Mouse (Mus musculus) frontal cortex, postnatal 14 days (tissue): ENCODE measurements around the gene Map1b.

Experiments used
- DNase-seq, 2 experiments: peaks; one replicate each; pipeline ENCODE4 v3.0.0; 2022; ENCODE audit warnings: low spot score in 2 of 2

Map1b gene

DNA sequence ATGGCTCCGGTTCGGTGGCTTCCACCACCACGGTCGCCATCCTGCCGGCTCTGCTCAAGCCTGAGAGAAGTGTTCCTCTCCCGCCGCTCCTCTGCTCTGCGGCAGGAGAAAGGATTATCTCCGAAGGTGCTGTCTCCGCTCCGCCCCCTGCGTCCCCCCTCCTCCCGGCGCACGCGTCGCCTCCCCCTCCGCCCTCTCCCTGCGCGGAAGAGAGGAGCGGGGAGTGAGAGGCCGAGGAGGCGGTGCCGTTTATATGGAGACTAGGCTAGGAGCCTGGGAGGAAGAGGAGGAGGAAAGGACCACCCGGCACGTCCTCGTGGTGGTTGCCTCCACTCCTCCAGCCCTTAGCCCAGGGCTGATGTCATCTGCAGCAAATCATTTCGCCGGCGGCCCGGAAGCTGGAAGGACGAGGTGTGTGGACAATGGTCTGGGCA, at the start of gene Map1b:
Gene Map1b, minus strand, starts transcription at position 93 of the 434 bp plus-strand sequence.
- peak; percentile 67 to 75 for DNase-seq

DNA sequence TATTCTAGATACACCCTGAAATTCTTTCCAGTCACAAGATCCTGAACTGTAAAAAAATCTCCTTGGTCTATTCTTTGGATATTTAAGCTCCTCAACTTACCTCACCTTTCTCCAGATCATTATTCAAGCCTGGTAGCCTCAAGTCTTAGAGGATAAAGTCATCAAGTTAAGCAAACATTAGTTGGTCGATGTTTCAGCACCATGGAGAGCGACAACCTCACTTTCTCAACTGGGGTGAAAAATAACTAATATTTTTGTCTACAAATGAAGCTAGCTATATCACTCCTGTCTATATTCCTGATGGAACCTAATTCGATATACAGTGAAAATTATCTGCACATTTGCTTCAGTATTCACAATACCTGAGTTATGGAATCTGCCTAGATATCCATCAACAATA, 48.0 kb upstream of the Map1b start:
- DNase-seq, result no peak

DNA sequence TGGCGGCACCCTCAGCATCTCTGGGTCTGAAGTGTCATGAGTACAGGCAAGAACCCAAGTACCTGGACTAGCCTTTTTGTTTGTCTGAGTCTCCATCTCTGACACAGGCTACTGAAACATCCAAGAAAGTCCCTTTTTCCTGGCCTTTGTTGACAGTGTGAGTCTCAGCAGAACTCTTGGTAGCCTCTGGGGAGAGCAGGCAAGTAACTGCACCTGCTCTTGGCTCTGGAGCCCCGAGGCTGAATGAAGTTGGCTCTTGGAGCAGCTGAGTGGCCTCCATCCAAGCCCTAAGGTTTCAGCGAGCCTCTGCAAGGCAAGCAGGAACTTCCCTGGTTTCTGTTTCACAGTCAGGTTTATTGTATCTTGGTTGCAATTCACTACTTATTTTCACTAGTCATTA, 46.7 kb upstream of the Map1b start:
- DNase-seq, result no peak

DNA sequence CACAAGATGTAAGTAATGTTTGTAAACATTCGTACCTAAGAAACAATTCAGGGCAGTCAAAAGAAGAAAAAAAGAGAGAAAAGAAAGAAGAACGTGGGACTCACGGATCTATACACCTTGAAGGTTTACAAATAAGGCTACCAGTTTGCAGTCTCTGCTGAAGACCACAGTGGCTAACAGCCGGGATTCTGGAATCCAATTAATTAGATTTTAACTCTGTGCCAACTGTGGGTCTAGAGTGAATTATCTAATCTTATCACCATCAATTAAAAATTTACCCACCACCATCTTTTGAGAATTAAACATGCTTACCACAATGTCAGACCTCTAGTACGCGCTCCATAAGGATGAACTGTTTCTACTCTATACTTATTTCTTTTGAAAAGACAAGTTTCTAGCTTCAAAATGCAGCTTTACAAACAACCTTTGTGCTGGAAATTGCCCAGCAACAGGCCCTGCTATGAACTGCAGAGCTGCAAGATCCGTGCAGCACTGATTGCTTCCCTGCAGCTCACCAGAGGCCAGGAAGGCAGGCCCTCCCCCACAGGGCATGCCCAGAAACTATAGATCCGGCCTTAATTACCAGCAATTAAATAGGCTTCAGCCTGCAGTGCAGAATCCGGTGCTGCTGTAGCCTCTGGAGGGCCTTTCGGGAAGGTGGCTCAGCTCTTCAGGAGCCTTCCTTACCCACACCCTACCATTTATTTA, 45.7 kb upstream of the Map1b start:
- no peak for DNase-seq

DNA sequence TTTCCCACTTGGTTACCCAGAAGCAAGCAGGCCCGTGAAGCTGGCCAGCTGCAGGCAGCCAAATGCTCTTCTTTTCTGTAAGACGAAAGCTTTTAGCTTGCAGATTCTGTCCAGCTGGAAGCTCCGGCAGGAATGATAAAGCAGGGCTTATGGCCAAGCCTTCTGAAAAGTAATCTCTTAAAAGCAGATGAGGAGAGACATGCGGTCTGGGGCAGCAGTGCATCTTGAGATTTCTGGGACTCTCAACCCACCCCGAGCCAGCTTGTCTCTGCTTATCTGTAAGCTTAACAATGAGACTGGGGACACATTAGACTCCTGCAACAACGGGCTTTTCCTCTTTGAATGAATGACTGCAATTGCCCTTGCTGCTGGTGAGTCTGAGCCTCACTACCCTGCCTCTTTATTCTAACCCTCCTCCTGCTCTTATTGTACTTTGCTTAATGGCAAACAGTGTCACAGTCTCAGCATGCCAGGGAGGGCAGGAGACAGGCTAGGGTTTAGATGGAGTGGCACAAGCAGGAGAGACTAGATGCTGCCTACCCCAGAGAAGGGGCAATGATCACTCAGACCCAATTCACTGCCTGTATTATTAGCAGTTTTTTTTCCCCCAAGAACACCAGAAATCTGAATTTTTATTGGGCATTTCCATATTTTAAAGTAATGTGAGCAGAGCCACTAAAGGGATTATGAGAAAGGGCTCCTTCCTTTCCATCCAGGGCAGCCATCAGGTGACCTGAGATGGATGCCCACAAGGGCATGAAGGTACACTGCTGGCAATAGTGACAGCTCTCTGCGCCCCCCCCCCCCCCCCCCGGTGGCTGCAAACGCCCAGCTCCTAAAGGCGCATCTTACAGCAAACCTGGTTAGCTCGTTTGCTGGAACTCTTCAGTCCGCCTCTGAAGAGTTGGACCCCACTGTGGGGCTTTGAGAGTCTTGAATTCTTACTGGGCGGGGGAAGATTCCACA, 44.6 kb upstream of the Map1b start:
- DNase-seq, result no peak

DNA sequence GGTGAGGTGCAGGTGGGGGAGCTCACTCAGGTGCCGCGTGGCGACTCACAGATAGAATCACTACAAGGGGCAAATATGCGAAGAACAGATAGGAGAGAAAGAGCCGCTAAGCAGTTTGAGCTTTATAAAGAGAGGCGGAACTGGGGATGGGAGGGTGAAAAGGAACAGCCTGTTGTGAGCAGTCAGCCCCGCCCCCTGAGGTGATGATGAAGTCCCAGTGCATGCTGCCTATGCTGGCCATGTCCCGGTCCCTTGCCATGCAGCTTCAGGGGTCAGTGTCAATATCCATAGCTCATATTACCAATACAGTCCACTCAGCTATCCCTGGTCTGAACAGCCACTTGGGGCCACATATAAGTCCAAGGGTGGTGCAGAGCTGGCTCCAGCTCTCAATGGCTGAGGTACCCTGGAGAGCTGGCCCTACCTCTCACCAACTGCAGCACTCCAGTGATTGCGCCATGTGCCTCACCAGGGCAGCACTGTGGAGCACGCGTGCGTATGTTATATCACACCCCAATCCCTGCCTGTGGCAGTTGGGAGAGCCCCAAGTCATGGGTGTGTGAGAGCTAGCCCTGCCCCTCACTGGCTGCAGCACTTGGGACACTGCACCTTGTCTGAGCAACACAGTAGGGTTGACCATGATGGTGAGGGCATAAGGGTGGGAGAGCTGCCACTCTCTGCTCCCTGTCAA, 42.0 kb upstream of the Map1b start:
- DNase-seq, result no peak

DNA sequence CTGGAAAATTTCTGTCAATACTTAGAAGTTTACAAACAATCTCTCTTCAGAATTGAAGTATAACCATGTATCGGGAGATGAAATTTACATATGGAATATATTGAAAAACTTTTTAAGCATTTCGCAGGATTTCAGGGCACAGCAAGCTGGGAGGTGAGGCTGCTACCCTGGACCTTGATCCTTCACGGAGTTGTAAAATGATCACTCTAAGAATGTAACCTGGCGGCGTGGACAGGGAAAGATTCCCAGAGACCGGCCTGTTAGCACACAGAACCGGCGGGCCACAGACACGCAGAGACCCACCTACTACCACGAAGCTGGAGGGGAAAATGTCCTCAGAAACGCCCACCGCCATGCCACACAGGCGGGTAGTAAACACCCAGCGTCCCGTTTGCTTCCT, 41.5 kb upstream of the Map1b start:
- DNase-seq, result no peak

DNA sequence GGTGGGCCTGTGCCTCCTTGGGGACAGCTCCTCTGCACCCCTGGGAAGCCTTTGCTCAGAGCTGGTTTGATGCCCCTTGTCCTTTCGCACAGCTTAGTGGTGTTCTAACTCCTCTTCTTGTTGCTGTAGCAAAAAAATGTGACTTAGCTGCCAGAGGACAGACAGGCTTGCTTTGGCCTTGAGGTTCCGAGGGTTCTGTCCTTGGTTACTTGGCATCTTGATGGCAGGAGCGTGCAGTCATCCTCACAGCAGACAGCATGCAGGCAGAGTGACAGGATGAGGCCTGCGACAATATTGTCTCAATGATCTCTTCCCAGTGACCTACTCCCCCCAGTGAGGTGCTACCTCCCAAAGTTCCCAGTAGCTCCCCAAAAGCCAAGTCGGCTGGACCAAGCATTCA, 41.0 kb upstream of the Map1b start:
- no peak for DNase-seq

DNA sequence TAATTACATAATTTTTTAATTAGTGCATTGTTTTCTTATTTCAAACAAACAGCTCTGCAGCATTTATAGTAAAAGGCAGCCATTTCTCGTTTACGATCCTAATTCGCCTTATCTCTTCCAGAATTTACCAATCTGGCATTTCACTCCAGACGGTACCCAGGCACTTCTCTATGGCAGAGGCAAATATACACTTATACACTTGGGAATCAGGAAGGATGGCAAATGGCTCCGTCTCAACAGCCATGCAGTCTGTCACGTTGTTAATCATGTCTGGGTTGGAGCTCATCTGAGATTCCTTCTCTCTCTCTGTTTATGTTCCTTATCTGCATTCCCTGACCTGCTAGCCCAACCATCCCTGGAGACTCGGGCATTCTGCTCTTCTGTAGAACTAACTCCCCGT, 38.6 kb upstream of the Map1b start:
- DNase-seq, result no peak

DNA sequence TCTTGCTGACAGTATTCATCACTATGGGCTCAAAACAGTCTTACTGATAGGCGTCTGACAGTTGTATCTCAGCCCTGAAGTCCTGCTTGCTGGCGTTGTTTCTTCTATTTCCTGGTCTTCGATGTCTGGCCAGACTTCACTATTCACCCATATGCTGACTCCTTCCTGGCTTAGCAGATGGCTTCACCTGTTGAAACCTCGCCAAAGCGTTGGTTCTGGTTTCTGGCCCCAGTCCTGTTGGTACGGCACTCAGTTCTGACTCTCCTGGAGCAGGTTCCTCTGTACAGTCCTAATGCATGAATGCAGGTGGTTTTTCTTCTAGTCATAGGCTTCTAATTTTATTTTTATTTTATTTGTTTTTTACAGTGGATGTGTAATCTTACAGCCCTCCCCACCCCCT, 38.1 kb upstream of the Map1b start:
- no peak for DNase-seq

DNA sequence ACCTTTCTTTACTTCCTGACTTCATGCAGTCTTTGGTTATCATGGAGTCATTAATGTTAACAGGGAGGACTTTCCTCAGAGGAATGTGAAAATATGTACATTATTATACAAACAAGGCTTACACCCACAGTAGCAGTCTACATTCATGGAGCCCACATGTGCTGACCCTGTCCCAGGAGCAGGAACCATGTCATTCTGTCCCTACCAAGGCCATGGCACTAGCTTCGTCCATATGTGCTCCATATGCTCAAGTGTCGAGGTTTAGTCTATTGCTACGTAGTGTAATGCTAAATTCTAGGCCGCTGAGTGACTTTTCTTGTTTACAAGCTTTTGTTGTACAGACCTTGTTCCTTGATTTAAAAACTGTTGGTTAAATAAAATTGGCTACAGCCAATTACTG, 36.0 kb upstream of the Map1b start:
- DNase-seq, result no peak

DNA sequence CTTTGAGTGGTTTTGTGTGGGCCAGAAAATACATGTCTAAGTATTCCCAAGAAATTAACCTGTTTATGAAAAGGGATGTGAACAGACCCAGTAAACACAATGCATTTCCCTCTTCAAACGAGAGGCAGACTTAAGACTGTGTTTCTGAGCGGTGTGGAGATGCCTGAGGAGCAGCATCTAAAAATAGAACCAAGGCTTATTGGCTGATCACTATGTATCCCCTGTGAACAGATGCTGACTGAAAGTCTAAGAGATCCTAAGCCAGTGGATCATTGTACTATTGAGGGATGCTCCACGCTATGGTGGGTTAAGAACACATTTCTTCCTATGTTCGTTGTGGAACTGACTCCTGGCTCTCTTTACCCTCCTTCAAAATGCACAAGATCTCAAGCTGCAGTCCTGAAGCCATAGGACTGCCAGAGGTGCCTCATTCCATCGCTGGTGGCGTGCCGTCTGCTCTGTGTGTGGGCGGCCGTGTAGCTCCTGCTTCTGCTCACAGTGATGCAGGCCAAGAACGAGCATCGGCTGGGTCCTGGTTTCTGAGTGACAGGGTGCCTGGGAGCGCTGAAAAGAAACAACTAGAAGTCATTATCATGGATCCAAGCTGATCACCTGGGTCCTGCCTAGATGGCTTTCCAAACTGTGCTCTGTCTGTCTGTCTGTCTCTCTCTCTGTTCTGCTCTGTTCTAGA, 34.5 kb upstream of the Map1b start:
- DNase-seq, result no peak

DNA sequence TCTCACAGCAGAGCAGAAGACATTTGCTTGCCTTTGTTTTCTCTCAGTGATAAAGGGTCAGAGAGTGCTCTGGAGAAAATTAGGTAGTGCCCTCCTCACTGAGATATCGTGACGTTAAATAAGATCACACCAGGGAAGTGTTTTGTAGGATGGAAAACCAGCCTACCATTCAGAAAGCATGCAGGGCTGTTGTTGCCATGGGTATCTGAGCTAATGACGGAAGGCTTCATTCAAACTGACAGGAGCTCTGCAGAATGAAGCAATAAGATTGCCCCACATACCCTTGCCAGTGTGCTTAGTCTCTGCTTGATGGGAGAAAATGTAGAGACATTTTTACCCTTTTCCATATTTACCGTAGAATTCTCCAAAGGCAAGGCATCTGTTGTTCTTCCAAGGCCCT, 33.7 kb upstream of the Map1b start:
- no peak for DNase-seq

DNA sequence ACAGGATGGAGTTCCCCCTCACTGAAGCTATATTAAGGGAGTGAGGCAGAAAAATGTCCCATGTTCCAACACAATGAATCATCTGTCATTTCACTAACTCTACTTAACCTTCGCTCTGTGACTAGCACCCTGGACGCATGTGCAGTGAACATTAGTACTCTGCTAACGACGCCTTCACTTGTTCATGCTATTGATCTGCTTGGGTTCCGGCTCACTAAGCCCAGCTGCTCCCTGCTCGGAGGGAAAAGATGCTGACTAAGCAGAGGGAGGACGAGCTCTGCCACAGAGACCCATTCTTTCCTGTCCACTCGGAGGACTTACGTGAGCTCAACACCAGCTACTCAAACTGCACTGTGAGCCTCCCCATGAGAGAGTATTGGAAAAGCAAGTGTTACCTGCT, 33.2 kb upstream of the Map1b start:
- no peak for DNase-seq

DNA sequence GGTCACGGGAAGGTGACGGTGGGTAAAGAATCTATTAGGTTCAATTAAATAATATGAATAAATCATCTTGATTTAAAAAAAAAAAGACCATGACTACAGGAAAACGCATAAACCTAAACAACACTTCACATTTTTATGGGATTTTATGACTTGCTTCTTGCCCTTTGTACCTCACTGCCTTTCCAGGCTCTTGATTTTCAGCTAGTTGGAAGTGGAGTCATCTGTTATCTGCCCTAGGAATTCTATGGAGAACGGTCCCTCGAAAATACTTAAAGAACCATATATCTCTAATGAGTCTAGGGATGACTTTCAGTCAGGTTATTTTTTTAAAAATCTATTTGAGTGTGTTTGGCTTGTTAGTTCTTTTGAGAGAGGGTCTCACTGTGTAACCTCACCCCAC, 30.5 kb upstream of the Map1b start:
- DNase-seq, result no peak

DNA sequence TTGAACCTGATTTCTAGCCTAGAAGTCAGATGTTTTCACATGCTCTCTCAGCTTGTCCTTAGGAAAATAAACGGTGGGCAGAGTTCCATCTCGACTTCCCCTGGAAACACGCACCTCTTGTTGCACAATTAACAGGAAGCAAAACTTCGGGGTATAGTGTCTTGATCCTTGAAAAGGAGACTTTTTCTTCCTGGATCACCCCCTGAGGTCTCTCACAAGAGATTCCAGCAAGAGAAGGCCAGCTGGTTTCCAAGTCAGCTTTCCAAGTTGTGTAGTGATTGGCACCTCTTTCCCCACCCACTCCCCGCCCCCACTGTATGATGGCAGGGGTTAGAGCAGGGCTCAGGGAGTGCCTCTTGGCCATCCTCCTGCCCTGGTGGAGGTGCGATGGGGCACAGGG, 28.9 kb upstream of the Map1b start:
- no peak for DNase-seq

DNA sequence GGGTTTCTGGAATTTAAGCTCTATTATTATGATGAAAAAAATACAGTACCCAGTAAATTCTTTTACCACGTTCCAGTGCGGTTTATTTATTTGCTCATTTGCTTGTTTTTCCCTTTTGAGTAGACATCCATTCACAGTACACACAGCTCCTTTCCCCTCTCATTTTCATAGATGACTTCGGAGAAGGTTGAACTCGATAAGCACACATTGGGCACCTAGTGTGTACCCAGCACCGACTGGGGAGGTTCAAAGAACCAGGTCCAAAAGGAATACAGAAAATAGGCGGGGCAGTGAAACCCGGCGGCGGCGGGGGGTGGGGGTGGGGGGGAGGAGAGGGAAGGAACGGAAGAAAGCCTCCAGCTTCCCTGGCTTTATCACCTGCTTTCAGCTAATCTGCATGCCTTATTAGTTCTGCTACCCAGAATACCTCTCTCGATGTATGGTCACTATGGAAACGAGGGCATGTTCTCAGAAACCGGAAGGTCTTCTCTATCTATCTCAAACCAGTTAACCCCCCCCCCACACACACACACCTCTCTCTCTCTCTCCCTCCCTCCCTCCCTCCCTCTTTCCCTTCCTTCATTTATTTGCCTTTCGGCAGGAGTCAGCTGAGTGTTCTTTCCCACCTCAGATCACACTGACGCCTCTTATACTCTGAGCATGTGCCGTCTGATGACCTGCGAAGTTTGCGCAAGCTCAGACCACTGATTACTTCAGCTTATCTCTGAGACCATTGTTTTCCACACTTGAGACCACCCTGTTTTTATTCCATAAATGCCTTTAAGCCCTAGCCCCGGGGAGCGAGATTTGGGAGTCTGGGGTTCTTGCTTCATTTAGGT, 25.3 kb upstream of the Map1b start:
- DNase-seq, result no peak

DNA sequence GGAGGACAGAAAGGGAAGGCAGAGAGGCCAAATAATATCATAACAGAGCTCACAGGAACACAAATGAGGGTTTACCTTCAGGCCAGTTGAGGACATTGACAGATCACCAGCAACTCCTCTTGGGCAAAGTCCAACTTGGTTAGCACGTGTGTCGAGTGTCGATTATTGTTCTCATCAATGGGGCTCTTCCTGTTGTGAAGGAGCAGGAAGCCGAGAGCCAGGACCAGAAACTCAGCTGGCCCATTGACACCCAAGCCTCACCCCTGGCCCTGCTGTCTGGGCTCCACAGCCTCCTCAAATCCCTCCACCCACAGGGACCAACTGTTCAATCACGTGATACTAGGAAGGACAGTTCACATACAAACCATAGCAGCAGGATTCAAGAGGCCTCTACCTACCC, 22.9 kb upstream of the Map1b start:
- DNase-seq, result no peak

DNA sequence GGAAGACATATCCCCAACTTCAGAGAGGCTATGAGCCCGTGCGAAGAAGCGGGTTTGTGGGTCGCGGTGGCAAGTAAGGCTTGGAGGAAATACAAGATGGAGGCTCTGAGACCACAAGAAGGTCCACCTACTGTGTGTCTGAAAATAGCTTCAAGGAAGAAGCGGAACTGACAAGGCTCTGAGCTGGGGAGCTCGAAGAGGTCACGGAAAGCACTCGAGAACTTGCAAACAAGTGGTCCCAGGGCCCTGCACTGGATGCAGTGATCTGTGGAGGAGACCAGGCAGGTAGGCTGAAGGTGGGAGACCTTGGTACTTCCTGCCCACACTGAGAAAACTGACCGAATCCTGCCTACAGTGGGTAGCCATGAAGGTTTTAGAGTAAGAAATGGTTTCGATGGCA, 22.5 kb upstream of the Map1b start:
- DNase-seq, result no peak

DNA sequence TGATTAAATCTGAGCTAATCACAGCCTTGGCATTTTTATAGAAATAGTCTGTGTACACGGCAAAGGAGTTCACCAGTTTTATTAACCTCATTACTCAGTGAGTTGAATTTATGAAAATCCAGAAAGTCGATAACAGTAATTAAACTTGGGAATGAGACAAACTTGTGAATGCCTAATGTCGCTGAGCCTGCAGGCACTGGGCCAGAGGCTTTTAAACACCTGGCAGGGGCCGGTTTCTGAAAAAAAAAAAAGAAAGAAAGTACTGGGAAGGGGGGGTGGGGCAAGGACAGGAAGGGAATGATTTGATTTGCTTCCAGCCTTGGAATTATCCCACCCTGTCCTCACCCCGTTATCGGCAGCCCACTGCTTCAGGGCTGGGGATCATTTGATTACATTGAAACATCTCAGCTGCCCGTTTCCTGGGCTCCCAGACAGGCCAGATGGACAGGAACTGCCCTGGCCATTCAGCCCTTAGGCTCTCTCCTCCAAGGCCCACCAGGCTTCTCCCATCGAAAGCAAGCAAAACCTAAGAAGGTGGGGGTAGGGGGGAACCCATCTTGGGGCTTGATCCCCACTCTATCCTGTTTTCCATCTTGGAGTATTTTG, 21.7 kb upstream of the Map1b start:
- DNase-seq, result no peak

DNA sequence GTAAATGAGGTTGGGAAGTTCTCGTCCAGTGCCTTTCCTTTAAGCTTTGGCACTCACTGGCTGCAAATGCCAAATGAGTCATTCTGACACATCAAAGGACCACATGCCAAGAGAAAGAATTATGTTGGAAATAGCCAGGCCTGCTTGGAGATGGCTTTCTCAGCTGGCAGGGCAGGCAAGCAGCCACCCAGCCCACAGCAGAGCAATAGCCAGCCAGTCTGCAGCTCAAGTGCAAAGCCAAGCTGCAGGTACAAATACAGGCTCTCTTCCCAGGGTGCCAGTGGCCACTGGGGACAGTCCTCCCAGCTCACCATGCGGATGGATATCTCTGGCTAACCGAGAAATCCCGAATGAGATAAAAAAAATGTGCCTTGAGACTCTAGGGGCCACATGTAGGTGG, 12.1 kb upstream of the Map1b start:
- DNase-seq, result no peak
